Mouse (Mus musculus) midbrain, embryonic 16.5 days (tissue): ENCODE measurements at regions not wholly inside any gene's neighbourhood (a gene's known extent, or its start where the extent isn't known, plus 50 kb on each side); places are given as distances from the start of the nearest gene placed in this dataset.
"Not testable (repeated sequence)": the region's sequence is repeated elsewhere in the genome, so short reads cannot be mapped to it uniquely, and the experiment has no call there.

Experiments used
- ATAC-seq: fragments of 200-750 bp; cut with Nextera tagmentation; 2 replicates; pipeline ENCODE4 v1.8.0; 2017; ENCODE audit warnings: moderate TSS enrichment
- H3K27ac ChIP-seq: fragments of 300-500 bp; sonication (generic); 2 replicates; pipeline ENCODE4 v1.5.1; 2014; ENCODE audit warnings: mild to moderate bottlenecking, low read length, mixed read lengths
- H3K27me3 ChIP-seq: fragments of 300-500 bp; sonication (generic); 2 replicates; pipeline ENCODE4 v1.6.1; 2014; ENCODE audit warnings: low read depth, low read length, mixed read lengths; ENCODE audit not compliant: control insufficient read depth, insufficient read depth
- H3K36me3 ChIP-seq: fragments of 300-500 bp; sonication (generic); 2 replicates; pipeline ENCODE4 v1.6.1; 2014; ENCODE audit warnings: mild to moderate bottlenecking, low read length, moderate library complexity, mixed read lengths; ENCODE audit not compliant: control insufficient read depth, insufficient read depth
- H3K4me1 ChIP-seq: fragments of 300-500 bp; sonication (generic); 2 replicates; pipeline ENCODE4 v1.6.1; 2014; ENCODE audit warnings: mild to moderate bottlenecking, low read length, mixed read lengths; ENCODE audit not compliant: control insufficient read depth, insufficient read depth
- H3K4me2 ChIP-seq: fragments of 300-500 bp; sonication (generic); 2 replicates; pipeline ENCODE4 v1.6.1; 2014; ENCODE audit warnings: mild to moderate bottlenecking, low read length, mixed read lengths
- H3K4me3 ChIP-seq: fragments of 300-500 bp; sonication (generic); 2 replicates; pipeline ENCODE4 v1.5.1; 2014; ENCODE audit warnings: low read depth, mild to moderate bottlenecking, low read length, moderate library complexity, mixed read lengths
- H3K9ac ChIP-seq: fragments of 300-500 bp; sonication (generic); 2 replicates; pipeline ENCODE4 v1.6.1; 2014; ENCODE audit warnings: low read depth, low read length, mixed read lengths
- H3K9me3 ChIP-seq: fragments of 300-500 bp; sonication (generic); replicated peaks from 2 replicates; pipeline ENCODE4 v1.6.1; 2014; ENCODE audit warnings: mild to moderate bottlenecking, low read length, mixed read lengths; ENCODE audit not compliant: control insufficient read depth, poor library complexity, severe bottlenecking
- WGBS: fragments of 180-500 bp; shearing (Covaris S2); extraction: QIAGEN DNeasy Blood & Tissue Kit; methylation state at CpG from one replicate; pipeline ENCODE4 v1.1.7; 2014; 5-methylcytosine and 5-hydroxymethylcytosine counted together

DNA sequence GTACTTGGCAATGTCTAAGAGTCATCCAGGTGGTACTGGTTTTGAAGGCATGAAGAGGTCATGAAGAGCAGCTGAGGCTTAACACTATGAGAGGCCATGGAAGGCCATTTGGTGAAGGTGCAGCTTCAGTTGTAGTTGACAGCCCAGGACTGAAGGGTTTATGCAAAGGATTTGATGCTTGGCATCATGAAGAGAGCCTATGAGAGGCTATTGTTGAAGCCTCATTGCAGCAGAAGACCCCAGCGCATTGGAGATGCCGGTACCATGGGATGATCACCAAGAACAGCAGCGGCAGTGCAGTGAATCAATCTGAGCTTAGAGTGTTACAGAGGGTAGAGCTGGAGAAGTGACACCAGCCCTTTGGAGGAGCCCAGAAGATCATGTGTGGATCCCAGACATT is 60.7 kb upstream of the Atp1b1 start:
- ATAC-seq = no peak
- no peak overlapping the region for H3K4me3 ChIP-seq
- H3K36me3 ChIP-seq = no peaks in the 10 kb centered on the region
- H3K4me2 ChIP-seq = no peak overlapping the region
- no peaks in the 10 kb centered on the region for H3K27me3 ChIP-seq
- no peaks in the 10 kb centered on the region for H3K4me1 ChIP-seq
- 97% methylated on average over 3 of the region's 3 CpGs for WGBS
- H3K27ac ChIP-seq = no peak overlapping the region
- no peak overlapping the region for H3K9ac ChIP-seq
- no peaks in the 10 kb centered on the region for H3K9me3 ChIP-seq

DNA sequence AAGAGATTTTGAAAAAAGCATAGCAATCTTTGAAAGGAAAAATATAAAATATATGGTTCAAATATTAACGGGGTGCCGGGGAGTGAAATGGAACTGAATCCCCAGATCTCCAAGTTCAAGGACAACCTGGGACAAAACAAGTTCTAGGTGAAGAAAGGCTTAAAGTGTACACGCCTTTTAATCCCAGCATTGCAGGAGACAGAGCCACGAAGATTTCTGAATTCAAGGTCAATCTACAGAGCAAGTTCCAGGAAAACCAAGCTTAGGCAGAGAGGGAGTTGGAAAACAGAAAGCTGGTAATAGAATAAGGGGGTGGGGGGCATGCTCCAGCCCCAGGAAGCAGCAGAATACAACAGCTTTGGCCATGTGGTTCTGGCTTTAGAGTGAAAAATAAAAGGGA is 60.2 kb upstream of the Atp1b1 start:
- H3K27ac ChIP-seq = no peak overlapping the region
- no peak overlapping the region for H3K4me3 ChIP-seq
- no peak for ATAC-seq
- no peaks in the 10 kb centered on the region for H3K4me1 ChIP-seq
- H3K27me3 ChIP-seq = no peaks in the 10 kb centered on the region
- H3K9me3 ChIP-seq = no peaks in the 10 kb centered on the region
- H3K9ac ChIP-seq = no peak overlapping the region
- WGBS = 83% methylated on average over 4 of the region's 4 CpGs
- H3K36me3 ChIP-seq = no peaks in the 10 kb centered on the region
- H3K4me2 ChIP-seq = no peak overlapping the region

DNA sequence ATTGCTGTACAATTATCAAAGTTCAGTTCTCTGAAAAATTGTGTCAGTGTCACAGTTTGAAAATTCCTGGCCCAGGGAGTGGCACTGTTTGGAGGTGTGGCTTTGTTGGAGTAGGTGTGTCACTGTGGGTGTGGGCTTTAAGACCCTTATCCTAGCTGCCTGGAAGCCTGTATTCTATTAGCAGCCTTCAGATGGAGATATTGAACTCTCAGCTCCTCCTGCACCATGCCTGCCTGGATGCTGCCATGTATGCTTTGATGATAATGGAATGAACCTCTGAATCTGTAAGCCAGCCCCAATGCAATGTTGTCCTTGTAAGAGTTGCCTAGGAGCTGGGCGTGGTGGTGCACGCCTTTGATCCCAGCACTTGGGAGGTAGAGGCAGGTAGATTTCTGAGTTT is 59.2 kb upstream of the Atp1b1 start:
- H3K4me1 ChIP-seq, H3K27me3 ChIP-seq, H3K9me3 ChIP-seq, H3K4me2 ChIP-seq, H3K36me3 ChIP-seq, H3K4me3 ChIP-seq, H3K9ac ChIP-seq, H3K27ac ChIP-seq, ATAC-seq: not testable (repeated sequence)
- 98% methylated on average over 2 of the region's 2 CpGs for WGBS

DNA sequence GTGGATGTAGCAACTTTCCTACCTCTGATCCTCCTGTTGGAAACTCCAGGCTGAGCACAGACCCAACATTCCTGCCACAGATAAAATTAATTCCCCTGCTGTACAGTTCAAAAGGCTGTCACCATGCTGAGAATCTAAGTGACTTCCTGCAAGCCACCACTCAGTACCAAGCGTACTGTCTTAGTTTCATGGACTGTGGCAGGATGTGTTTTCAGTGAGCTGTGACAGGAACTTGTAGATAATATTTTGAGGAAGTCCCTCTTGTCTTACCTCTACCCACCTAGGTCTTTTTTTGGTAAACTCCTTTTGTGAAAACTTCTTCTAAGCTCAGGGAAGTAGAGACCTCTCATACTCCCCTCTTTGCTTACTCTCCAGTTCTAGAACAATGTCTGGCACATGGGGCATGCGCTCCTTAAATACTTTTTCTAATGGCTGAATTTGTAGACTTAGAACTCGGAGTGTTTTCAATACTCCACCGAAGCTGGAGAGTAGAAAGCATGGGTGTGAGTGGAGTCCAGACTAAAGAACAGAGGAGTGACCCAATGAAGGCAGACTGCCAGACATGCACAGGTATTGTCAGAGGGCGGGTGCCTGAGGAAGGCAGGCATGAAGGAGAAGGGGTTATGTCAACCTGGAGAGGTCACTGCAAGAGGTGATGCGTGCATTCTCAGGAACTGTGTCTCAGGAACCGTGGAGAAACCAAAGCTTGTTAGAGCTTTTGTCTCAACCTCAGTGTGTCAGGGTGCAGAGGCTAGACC is 53.7 kb upstream of the Atp1b1 start:
- Histone ChIP-seq H3K9me3 (no peaks in the 10 kb centered on the region), H3K27me3 (no peaks in the 10 kb centered on the region), H3K9ac (no peak overlapping the region), H3K27ac (no peak overlapping the region), H3K4me1 (no peaks in the 10 kb centered on the region), H3K4me3 (no peak overlapping the region), H3K36me3 (no peaks in the 10 kb centered on the region), H3K4me2 (no peak overlapping the region)
- ATAC-seq = no peak
- 92% methylated on average over 7 of the region's 7 CpGs for WGBS

DNA sequence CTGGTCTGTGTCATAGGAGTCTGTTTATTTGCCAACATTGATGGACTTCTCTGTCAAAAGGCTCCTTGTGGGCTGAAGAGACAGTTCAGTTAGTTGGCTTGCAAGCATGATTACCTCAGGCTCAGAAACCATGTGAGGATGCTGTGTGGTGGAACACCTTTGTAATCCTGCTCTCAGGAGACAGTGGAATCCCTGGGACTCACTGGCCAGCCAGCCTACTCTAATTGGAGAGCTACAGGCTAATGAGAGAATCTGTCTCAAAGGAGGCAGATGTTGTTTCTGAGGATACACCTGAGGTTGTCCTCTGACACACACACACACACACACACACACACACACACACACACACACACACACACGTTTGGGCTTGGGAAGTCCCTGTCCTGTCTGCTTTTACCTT is 51.1 kb upstream of the Atp1b1 start:
- H3K4me2 ChIP-seq = no peak overlapping the region
- no peak overlapping the region for H3K9ac ChIP-seq
- no peaks in the 10 kb centered on the region for H3K36me3 ChIP-seq
- no peaks in the 10 kb centered on the region for H3K4me1 ChIP-seq
- no peak for ATAC-seq
- H3K27me3 ChIP-seq = no peaks in the 10 kb centered on the region
- WGBS = 70% methylated on average over 1 of the region's 1 CpGs
- no peaks in the 10 kb centered on the region for H3K9me3 ChIP-seq
- H3K27ac ChIP-seq = no peak overlapping the region
- no peak overlapping the region for H3K4me3 ChIP-seq

DNA sequence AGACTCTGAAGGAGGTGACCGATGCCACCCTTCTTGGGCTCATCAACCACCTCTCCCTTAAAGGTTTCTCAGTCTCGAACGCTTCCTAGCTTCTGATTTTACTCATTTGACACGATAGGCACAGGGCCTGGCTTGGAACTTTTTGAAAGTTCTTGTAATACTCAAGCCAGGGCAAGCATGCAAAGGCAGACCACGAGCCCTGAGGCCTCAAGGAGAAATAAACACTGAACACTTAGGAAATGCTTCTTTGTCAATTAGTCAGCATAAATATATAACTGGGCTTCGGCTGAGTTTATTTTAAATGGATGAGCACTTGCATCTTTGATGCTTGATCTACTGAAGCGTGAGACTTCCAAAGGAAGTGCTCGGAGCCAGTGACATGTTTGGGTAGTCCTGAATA is 50.4 kb upstream of the Atp1b1 start:
- Histone ChIP-seq H3K27ac (no peak overlapping the region), H3K27me3 (no peaks in the 10 kb centered on the region), H3K9me3 (no peaks in the 10 kb centered on the region), H3K4me2 (no peak overlapping the region), H3K36me3 (no peaks in the 10 kb centered on the region), H3K4me1 (no peaks in the 10 kb centered on the region), H3K9ac (no peak overlapping the region), H3K4me3 (no peak overlapping the region)
- WGBS = 68% methylated on average over 8 of the region's 8 CpGs
- ATAC-seq = no peak

DNA sequence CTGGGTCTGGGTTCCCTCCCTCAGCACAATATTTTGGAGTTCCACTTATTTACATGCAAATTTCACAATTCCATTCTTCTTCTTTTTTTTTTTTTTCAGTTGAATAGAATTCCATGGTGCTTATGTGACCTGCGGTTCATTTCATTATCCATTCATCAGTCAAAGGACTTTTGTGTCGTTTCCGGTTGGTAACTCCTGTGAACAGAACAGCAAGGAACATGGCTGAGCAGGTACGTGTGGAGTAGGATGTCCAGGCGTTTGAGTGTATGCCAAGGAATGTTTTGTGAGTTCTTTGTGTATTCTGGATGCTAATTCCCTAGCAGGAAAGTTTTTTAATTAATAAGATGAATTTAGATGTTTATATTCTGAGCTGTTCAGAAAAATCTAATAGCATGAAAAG is 50.0 kb upstream of the Atp1b1 start:
- Histone ChIP-seq H3K4me1 (no peaks in the 10 kb centered on the region), H3K36me3 (no peaks in the 10 kb centered on the region), H3K9ac (no peak overlapping the region), H3K4me3 (no peak overlapping the region), H3K27me3 (no peaks in the 10 kb centered on the region), H3K9me3 (no peaks in the 10 kb centered on the region), H3K27ac (no peak overlapping the region), H3K4me2 (no peak overlapping the region)
- ATAC-seq = no peak
- WGBS = 13% methylated on average over 5 of the region's 5 CpGs
